Comparison of ENCODE assay signal across 10 mouse cellular contexts in the genomic region with DNA sequence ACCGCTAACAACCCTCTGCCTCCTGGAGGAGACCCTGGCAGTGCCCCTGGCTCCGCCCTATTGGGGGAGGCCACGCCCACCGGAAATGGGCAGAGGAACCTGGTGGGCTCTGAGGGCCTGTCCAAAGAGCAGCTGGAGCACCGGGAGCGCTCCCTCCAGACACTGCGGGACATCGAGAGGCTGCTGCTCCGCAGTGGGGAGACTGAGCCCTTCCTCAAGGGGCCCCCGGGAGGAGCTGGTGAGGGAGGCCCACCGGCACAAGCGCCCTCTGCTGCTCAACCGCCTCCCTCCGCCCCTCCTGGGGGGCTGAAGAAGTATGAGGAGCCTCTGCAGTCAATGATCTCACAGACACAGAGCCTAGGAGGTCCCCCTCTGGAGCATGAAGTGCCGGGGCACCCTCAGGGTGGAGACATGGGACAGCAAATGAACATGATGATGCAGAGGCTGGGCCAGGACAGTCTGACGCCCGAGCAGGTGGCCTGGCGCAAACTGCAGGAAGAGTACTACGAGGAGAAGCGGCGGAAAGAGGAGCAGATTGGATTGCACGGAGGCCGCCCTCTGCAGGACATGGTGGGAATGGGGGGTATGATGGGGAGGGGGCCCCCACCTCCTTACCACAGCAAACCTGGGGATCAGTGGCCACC. TPM values are rescaled to one million over a fixed set of nuclear protein-coding genes. Genes with fewer than 3 reads are reported as not detected.
DNase-seq lines count a peak whose midpoint lies in the region; ATAC-seq and TF ChIP-seq lines count a peak whose summit lies in the region.
"Had no signal": no experiment of that assay in that cellular context is flagged by ENCODE, and none has a peak within 500 bp of the region (broad histone marks: within the 10 kb centered on the region; RNA-seq: fewer than 3 reads in every experiment).

No protein-coding gene starts in this region.

- H3K4me2 ChIP-seq in liver, embryonic 11.5 days = peak overlapping the region; percentile 35

- no peaks in the 10 kb centered on the region for H3K9me3 ChIP-seq in liver, embryonic 11.5 days (ENCODE audit: control insufficient read depth, low read length)

- intact Hi-C loops in gastrocnemius, adult 2 months (cut with DNase I) = no loop called here
- intact Hi-C loops in left cerebral cortex, postnatal 4 days (cut with DNase I) = loop anchor here (5.0 kb wide), 1 partner anchor 101 kb away; no protein-coding TSS in a partner anchor
- intact Hi-C loops in left cerebral cortex, adult 2 months (cut with DNase I) = no loop called here

- no peak for ATAC-seq in liver, embryonic 11.5 days (replicated peaks; ENCODE audit: low FRiP score)
- ATAC-seq in erythroid progenitor cell, adult 5-6 weeks (replicated peaks; ENCODE audit: low FRiP score, poor library complexity, severe bottlenecking) = no peak

- no peak overlapping the region for H3K4me3 ChIP-seq in gastrocnemius, adult 2 months
- H3K4me3 ChIP-seq in liver, embryonic 11.5 days (ENCODE audit: low read depth, low read length) = no peak overlapping the region
- H3K4me3 ChIP-seq in left cerebral cortex, adult 2 months = no peak overlapping the region

- H3K4me1 ChIP-seq in liver, embryonic 11.5 days (replicated peaks; ENCODE audit: control insufficient read depth, insufficient read depth, low read length) = peaks cover 21% of the 10 kb centered on the region

- H3K9ac ChIP-seq in liver, embryonic 11.5 days (ENCODE audit: low read depth, low read length) = no peak overlapping the region

- 56% methylated on average over 23 of the region's 23 CpGs for WGBS in liver, embryonic 11.5 days

- peak; percentile 70 for DNase-seq in gastrocnemius, adult 2 months
- no peak for DNase-seq in gastrocnemius, postnatal 10 days
- DNase-seq in left cerebral cortex, postnatal 4 days = peak; percentile 24
- no peak for DNase-seq in left cerebral cortex, adult 9 months (ENCODE audit: low spot score in 2 of 2)
- DNase-seq in ZHBTc4 (ENCODE audit: low read depth, low spot score) = peak; percentile 30
- no peak for DNase-seq in liver, embryonic 11.5 days (ENCODE audit: low spot score)
- DNase-seq in left cerebral cortex, adult 2 months (ENCODE audit: extremely low spot score in 1 of 2, low spot score in 2 of 2) = no peak

- H3K36me3 ChIP-seq in liver, embryonic 11.5 days (ENCODE audit: control insufficient read depth, insufficient read depth, low read length) = peaks cover 13% of the 10 kb centered on the region; the same call in 1 of the 2 replicates

- TF ChIP-seq CTCF in gastrocnemius, adult 2 months (IDR thresholded peaks at IDR 0.05) = peak; percentile 33
- TF ChIP-seq CTCF in left cerebral cortex, adult 2 months (IDR thresholded peaks at IDR 0.05) = no peak

- H3K27me3 ChIP-seq in liver, embryonic 11.5 days (replicated peaks; ENCODE audit: control insufficient read depth, insufficient read depth, low read length) = no peaks in the 10 kb centered on the region

- H3K27ac ChIP-seq in gastrocnemius, adult 2 months = peak overlapping the region; percentile 54
- H3K27ac ChIP-seq in liver, embryonic 11.5 days (ENCODE audit: low read depth, low read length) = no peak overlapping the region
- no peak overlapping the region for H3K27ac ChIP-seq in left cerebral cortex, adult 2 months
- H3K27ac ChIP-seq: kidney, postnatal 0 days; macrophage had no signal

RNA-seq across cellular contexts. Expression of a gene that starts 23.3 kb away (rescaled TPM):
- total RNA-seq in gastrocnemius, adult 2 months (2021) = 10 to 100 TPM; 38.3 to 43.6 TPM
- total RNA-seq in gastrocnemius, postnatal 10 days (2021) = 10 to 100 TPM; 65.4 to 77.6 TPM
- total RNA-seq in left cerebral cortex, postnatal 4 days (2021) = 100 to 1,000 TPM; 109 to 113 TPM
- polyA plus RNA-seq in liver, embryonic 11.5 days (2014; fragmentation: Nextera tagmentation; extraction: Ambion mirVana) = 4.1 and 5.0 TPM in 2 replicates
- 0.36 and 2.5 TPM in 2 replicates for total RNA-seq in erythroid progenitor cell, adult 5-6 weeks (2015; ENCODE audit: low replicate concordance)
- total RNA-seq in erythroid progenitor cell, adult 5-6 weeks (2017; ENCODE audit: low replicate concordance) = 1.2 and 1.7 TPM in 2 replicates
- total RNA-seq in left cerebral cortex, adult 2 months (2021) = 10 to 100 TPM; 58.6 to 63.4 TPM

RNA-seq across cellular contexts. Expression of a gene that starts 51.2 kb away (rescaled TPM):
- total RNA-seq in gastrocnemius, adult 2 months (2021) = under 1 TPM; 0.22 to 0.23 TPM
- under 1 TPM; 0.38 to 0.65 TPM for total RNA-seq in gastrocnemius, postnatal 10 days (2021)
- total RNA-seq in left cerebral cortex, postnatal 4 days (2021) = not detected
- polyA plus RNA-seq in liver, embryonic 11.5 days (2014; fragmentation: Nextera tagmentation; extraction: Ambion mirVana) = not detected in 2 replicates
- total RNA-seq in erythroid progenitor cell, adult 5-6 weeks (2015; ENCODE audit: low replicate concordance) = not detected in 2 replicates
- total RNA-seq in erythroid progenitor cell, adult 5-6 weeks (2017; ENCODE audit: low replicate concordance) = not detected in 2 replicates
- total RNA-seq in left cerebral cortex, adult 2 months (2021) = not detected
- polyA plus RNA-seq: macrophage had no signal

RNA-seq across cellular contexts. Expression of a gene that starts 55.7 kb away (rescaled TPM):
- total RNA-seq in gastrocnemius, adult 2 months (2021) = not detected
- total RNA-seq in gastrocnemius, postnatal 10 days (2021) = not detected
- total RNA-seq in left cerebral cortex, postnatal 4 days (2021) = not detected
- polyA plus RNA-seq in liver, embryonic 11.5 days (2014; fragmentation: Nextera tagmentation; extraction: Ambion mirVana) = 0.47 TPM in 1 of 2 replicates, not detected in the other
- 0.42 and 1.4 TPM in 2 replicates for total RNA-seq in erythroid progenitor cell, adult 5-6 weeks (2015; ENCODE audit: low replicate concordance)
- 1.8 TPM in 1 of 2 replicates, not detected in the other for total RNA-seq in erythroid progenitor cell, adult 5-6 weeks (2017; ENCODE audit: low replicate concordance)
- not detected for total RNA-seq in left cerebral cortex, adult 2 months (2021)
- polyA plus RNA-seq: kidney, postnatal 0 days; macrophage had no signal

Comparison
In these comparisons a context has a peak if more than half of its experiments do, and no peak if none do; other contexts are left out.
1. DNase-seq: peak in gastrocnemius, adult 2 months (single experiment), left cerebral cortex, postnatal 4 days (single experiment) and ZHBTc4 (single experiment); none in gastrocnemius, postnatal 10 days (single experiment), left cerebral cortex, adult 9 months (0 of 2), liver, embryonic 11.5 days (single experiment) and left cerebral cortex, adult 2 months (0 of 2).
2. RNA of a gene that starts 23.3 kb away (total RNA-seq): 109 to 113 TPM in left cerebral cortex, postnatal 4 days, 65.4 to 77.6 TPM in gastrocnemius, postnatal 10 days, 58.6 to 63.4 TPM in left cerebral cortex, adult 2 months and 38.3 to 43.6 TPM in gastrocnemius, adult 2 months; 0.36 to 2.5 TPM in erythroid progenitor cell, adult 5-6 weeks; every median in the first group is over 10 times any median in the second.